Mouse (Mus musculus) hindbrain, postnatal 0 days (tissue): ENCODE data around the gene Hnrnpm. TPM values are rescaled to one million over a fixed set of nuclear protein-coding genes. Genes with fewer than 3 reads are reported as not detected.
"Not testable (repeated sequence)": the region's sequence is repeated elsewhere in the genome, so short reads cannot be mapped to it uniquely, and the experiment has no call there.

ENCODE experiments used
- ATAC-seq: fragments of 200-750 bp; cut with Nextera tagmentation; 2 replicates; pipeline ENCODE4 v1.8.0; 2017; ENCODE audit warnings: mild to moderate bottlenecking, moderate TSS enrichment, moderate library complexity
- DNase-seq: peaks from one replicate; pipeline ENCODE4 v3.0.0-alpha.2; 2015; ENCODE audit warnings: low spot score
- H3K27ac ChIP-seq: fragments of 300-500 bp; sonication (generic); 2 replicates; pipeline ENCODE4 v1.5.1; 2014; ENCODE audit warnings: mild to moderate bottlenecking
- H3K27me3 ChIP-seq: fragments of 300-500 bp; sonication (generic); 2 replicates; pipeline ENCODE4 v1.6.1; 2014; ENCODE audit warnings: low read length, mixed read lengths; ENCODE audit not compliant: insufficient read depth
- H3K36me3 ChIP-seq: fragments of 300-500 bp; sonication (generic); 2 replicates; pipeline ENCODE4 v1.6.1; 2014; ENCODE audit warnings: low read length, mixed read lengths; ENCODE audit not compliant: insufficient read depth
- H3K4me1 ChIP-seq: fragments of 300-500 bp; sonication (generic); 2 replicates; pipeline ENCODE4 v1.6.1; 2014; ENCODE audit warnings: antibody characterized with exemption, low read length, mixed read lengths; ENCODE audit not compliant: insufficient read depth
- H3K4me2 ChIP-seq: fragments of 300-500 bp; sonication (generic); 2 replicates; pipeline ENCODE4 v1.6.1; 2014; ENCODE audit warnings: low read depth, mild to moderate bottlenecking, low read length, moderate library complexity, mixed read lengths
- H3K4me3 ChIP-seq: fragments of 300-500 bp; sonication (generic); 2 replicates; pipeline ENCODE4 v1.5.1; 2014; ENCODE audit warnings: low read length
- H3K9ac ChIP-seq: fragments of 300-500 bp; sonication (generic); replicated peaks from 2 replicates; pipeline ENCODE4 v1.6.1; 2014; ENCODE audit warnings: mild to moderate bottlenecking, low read length, moderate library complexity, mixed read lengths
- H3K9me3 ChIP-seq: fragments of 300-500 bp; sonication (generic); 2 replicates; pipeline ENCODE4 v1.6.1; 2016; ENCODE audit warnings: low read length, mixed read lengths
- CTCF ChIP-seq: IDR thresholded peaks from 2 replicates; pipeline ENCODE4 v1.5.1; 2016; ENCODE audit warnings: antibody characterized with exemption, control low read depth, low read depth
- WGBS: fragments of 180-500 bp; shearing (Covaris S2); extraction: QIAGEN DNeasy Blood & Tissue Kit; methylation state at CpG from one replicate; pipeline ENCODE4 v1.1.7; 2014; 5-methylcytosine and 5-hydroxymethylcytosine counted together
- polyA plus RNA-seq: library from polyadenylated mRNA; unstranded; fragments of >200 nt; fragmentation: Nextera tagmentation; extraction: Ambion mirVana; gene quantifications from 2 replicates; pipeline ENCODE4 v1.2.1, GENCODE M21; 2015
- total RNA-seq: library from RNA; depleted of rRNA; stranded (reverse); fragments of >200 nt; gene quantifications from 2 replicates; pipeline ENCODE4 v1.2.3, GENCODE M21; 2014

Gene Hnrnpm
- total and polyA plus RNA-seq, 2 experiments from 2014 or later = 49.2 to 124 TPM

- Histone ChIP-seq H3K9me3 (no peaks in the 10 kb centered on the region), H3K4me3 (peak overlapping the region; percentile 59), H3K27ac (peak overlapping the region; percentile 98), H3K4me1 (peaks cover 19% of the 10 kb centered on the region; the same call in 1 of the 2 replicates), H3K36me3 (no peaks in the 10 kb centered on the region), H3K4me2 (peak overlapping the region; percentile 88), H3K9ac (peak overlapping the region; percentile 84), H3K27me3 (no peaks in the 10 kb centered on the region)
- TF ChIP-seq CTCF = no peak
- DNase-seq (no peak), ATAC-seq (no peak)
- 77% methylated on average over 12 of the region's 12 CpGs for WGBS
Measured at GRCm38 (mm10) chr17:33629487-33630125, 57.1 kb downstream of the Hnrnpm start.

- no peak for TF ChIP-seq CTCF
- WGBS = 5% methylated on average over 35 of the region's 35 CpGs
- ATAC-seq = peak; percentile 96
- no peaks in the 10 kb centered on the region for H3K36me3 ChIP-seq
- peak within 1 kb of the TSS; percentile 88 for H3K4me2 ChIP-seq
- peak within 1 kb of the TSS; percentile 84 for H3K9ac ChIP-seq
- no peaks in the 10 kb centered on the region for H3K9me3 ChIP-seq
- peaks cover 19% of the 10 kb centered on the region; the same call in 1 of the 2 replicates for H3K4me1 ChIP-seq
- peak; percentile 96 for DNase-seq
- no peaks in the 10 kb centered on the region for H3K27me3 ChIP-seq
- peak within 1 kb of the TSS; percentile 59 for H3K4me3 ChIP-seq
- peak within 1 kb of the TSS; percentile 98 for H3K27ac ChIP-seq
Measured at GRCm38 (mm10) chr17:33628621-33629486, 57.8 kb downstream of the Hnrnpm start, which contains the start of gene Zfp414. Gene Zfp414 (plus strand): TSS chr17:33629090.

GRCm38 (mm10) chr17:33627281-33627680 lies 59.4 kb downstream of the Hnrnpm start:
- Histone ChIP-seq H3K4me2 (no peak overlapping the region), H3K36me3 (no peaks in the 10 kb centered on the region), H3K4me3 (no peak overlapping the region), H3K4me1 (peaks cover 19% of the 10 kb centered on the region; the same call in 1 of the 2 replicates), H3K27ac (no peak overlapping the region), H3K9me3 (no peaks in the 10 kb centered on the region), H3K9ac (no peak overlapping the region), H3K27me3 (no peaks in the 10 kb centered on the region)
- WGBS = 86% methylated on average over 3 of the region's 3 CpGs
- no peak for TF ChIP-seq CTCF
- DNase-seq = no peak
- ATAC-seq = no peak

- H3K9ac ChIP-seq, H3K4me2 ChIP-seq, H3K27me3 ChIP-seq, H3K9me3 ChIP-seq, H3K4me1 ChIP-seq, ATAC-seq, DNase-seq, H3K27ac ChIP-seq, H3K4me3 ChIP-seq, H3K36me3 ChIP-seq: not testable (repeated sequence)
- 88% methylated on average over 5 of the region's 5 CpGs for whole genome bisulfite sequencing
Measured at GRCm38 (mm10) chr17:33613726-33614125, 72.9 kb downstream of the Hnrnpm start.

GRCm38 (mm10) chr17:33610548-33610947 lies 76.1 kb downstream of the Hnrnpm start:
- Histone ChIP-seq H3K9ac (no peak overlapping the region), H3K4me3 (no peak overlapping the region), H3K9me3 (no peaks in the 10 kb centered on the region), H3K4me1 (no peaks in the 10 kb centered on the region), H3K4me2 (no peak overlapping the region), H3K36me3 (no peaks in the 10 kb centered on the region), H3K27me3 (no peaks in the 10 kb centered on the region), H3K27ac (no peak overlapping the region)
- no peak for TF ChIP-seq CTCF
- no peak for DNase-seq
- WGBS = 90% methylated on average over 7 of the region's 7 CpGs
- ATAC-seq = no peak

- 85% methylated on average over 2 of the region's 2 CpGs for WGBS
- DNase-seq (no peak), ATAC-seq (no peak)
- no peak for TF ChIP-seq CTCF
- no peaks in the 10 kb centered on the region for H3K27me3 ChIP-seq
- no peaks in the 10 kb centered on the region for H3K36me3 ChIP-seq
- no peak overlapping the region for H3K9ac ChIP-seq
- H3K27ac ChIP-seq = no peak overlapping the region
- H3K4me3 ChIP-seq = no peak overlapping the region
- no peak overlapping the region for H3K4me2 ChIP-seq
- H3K9me3 ChIP-seq = no peaks in the 10 kb centered on the region
- no peaks in the 10 kb centered on the region for H3K4me1 ChIP-seq
Measured at GRCm38 (mm10) chr17:33607273-33607672, 79.4 kb downstream of the Hnrnpm start.
